9 mouse cellular contexts compared by ENCODE assay signal in genomic region chr11:53351943-53352590, GRCm38 (mm10). TPM values are rescaled to one million over a fixed set of nuclear protein-coding genes. Genes with fewer than 3 reads are reported as not detected.
A peak's percentile ranks its signal among the peaks of the same experiment; 100 is the strongest.
DNase-seq lines count a peak whose midpoint lies in the region; ATAC-seq and TF ChIP-seq lines count a peak whose summit lies in the region.
"Had no signal": no experiment of that assay in that cellular context is flagged by ENCODE, and none has a peak within 500 bp of the region (broad histone marks: within the 10 kb centered on the region; RNA-seq: fewer than 3 reads in every experiment).

No protein-coding gene starts in this region.

- H3K9ac ChIP-seq in heart, adult 2 months (ENCODE audit: low read depth, low read length), result peak overlapping the region; percentile 90
- peak overlapping the region; percentile 99 for H3K9ac ChIP-seq in ES-Bruce4 (ENCODE audit: low read depth, poor library complexity, severe bottlenecking)
- peak overlapping the region; percentile 97 for H3K9ac ChIP-seq in forebrain, embryonic 15.5 days (replicated peaks)
- peak overlapping the region; percentile 95 for H3K9ac ChIP-seq in liver, embryonic 12.5 days
- H3K9ac ChIP-seq in stomach, embryonic 16.5 days (ENCODE audit: low read length), result peak overlapping the region; percentile 98

- no peak for TF ChIP-seq POLR2A in heart, adult 2 months (IDR thresholded peaks at IDR 0.05; ENCODE audit: insufficient read depth, low read depth, low read length)
- TF ChIP-seq POLR2A in ES-Bruce4 (IDR thresholded peaks at IDR 0.05; ENCODE audit: insufficient read depth, low read length), result no peak

- TF ChIP-seq EP300 in heart, adult 2 months (IDR thresholded peaks at IDR 0.05; ENCODE audit: insufficient read depth, low read depth, low read length), result no peak
- TF ChIP-seq EP300 in ES-Bruce4 (IDR thresholded peaks at IDR 0.05; ENCODE audit: insufficient read depth, low read depth, low read length), result no peak

- no peaks in the 10 kb centered on the region for H3K27me3 ChIP-seq in heart, adult 2 months (ENCODE audit: control insufficient read depth, insufficient read depth, low read length)
- H3K27me3 ChIP-seq in ES-Bruce4 (ENCODE audit: control insufficient read depth, insufficient read depth, low read length, poor library complexity, severe bottlenecking), result no peaks in the 10 kb centered on the region
- H3K27me3 ChIP-seq in forebrain, embryonic 15.5 days, result no peaks in the 10 kb centered on the region
- no peaks in the 10 kb centered on the region; the same call in 1 of the 2 replicates for H3K27me3 ChIP-seq in liver, embryonic 12.5 days (replicated peaks)
- no peaks in the 10 kb centered on the region for H3K27me3 ChIP-seq in stomach, embryonic 16.5 days (ENCODE audit: control insufficient read depth, insufficient read depth, low read length)
- H3K27me3 ChIP-seq: Patski had no signal

- no peak for ATAC-seq in forebrain, embryonic 15.5 days (replicated peaks)
- no peak for ATAC-seq in liver, embryonic 12.5 days
- no peak for ATAC-seq in stomach, embryonic 16.5 days (ENCODE audit: insufficient read depth, low FRiP score)

- H3K79me2 ChIP-seq in heart, adult 2 months (replicated peaks; ENCODE audit: control insufficient read depth, insufficient read depth, low read length), result peaks cover 1% of the 10 kb centered on the region; the same call in 1 of the 2 replicates

- H3K4me1 ChIP-seq in heart, adult 2 months (ENCODE audit: control insufficient read depth, insufficient read depth, low read length), result peaks cover 2% of the 10 kb centered on the region; the same call in 1 of the 2 replicates
- no peaks in the 10 kb centered on the region for H3K4me1 ChIP-seq in ES-Bruce4 (ENCODE audit: control insufficient read depth, insufficient read depth, low read length)
- peaks cover 22% of the 10 kb centered on the region for H3K4me1 ChIP-seq in forebrain, embryonic 15.5 days
- peaks cover 30% of the 10 kb centered on the region for H3K4me1 ChIP-seq in liver, embryonic 12.5 days
- H3K4me1 ChIP-seq in stomach, embryonic 16.5 days (ENCODE audit: control insufficient read depth, insufficient read depth, low read length), result peaks cover 5% of the 10 kb centered on the region

- intact Hi-C loops in heart, adult 2 months (cut with DNase I), result loop anchor here (1.0 kb wide), 1 partner anchor 52 kb away; the partner anchor contains the start of gene Hspa4
- intact Hi-C loops in heart, postnatal 14 days (cut with DNase I), result loop anchor here (1.0 kb wide), 1 partner anchor 52 kb away; the partner anchor contains the start of gene Hspa4

- no peak for TF ChIP-seq CTCF in heart, adult 2 months (IDR thresholded peaks at IDR 0.05)
- TF ChIP-seq CTCF in ES-Bruce4 (IDR thresholded peaks at IDR 0.05; ENCODE audit: low read depth, low read length), result no peak

- 4% methylated on average over 14 of the region's 14 CpGs for WGBS in heart, adult 2 months
- under 1% methylated on average over 14 of the region's 14 CpGs for WGBS in forebrain, embryonic 15.5 days
- WGBS in liver, embryonic 12.5 days (ENCODE audit: insufficient replicate concordance), result 9% methylated on average over 14 of the region's 14 CpGs
- 3% methylated on average over 14 of the region's 14 CpGs for WGBS in stomach, embryonic 16.5 days

- peaks cover 14% of the 10 kb centered on the region for H3K36me3 ChIP-seq in heart, adult 2 months (ENCODE audit: control insufficient read depth, insufficient read depth, low read length)
- H3K36me3 ChIP-seq in ES-Bruce4 (ENCODE audit: control insufficient read depth, insufficient read depth, low read length, poor library complexity, severe bottlenecking), result no peaks in the 10 kb centered on the region; the same call in 1 of the 2 replicates
- no peaks in the 10 kb centered on the region for H3K36me3 ChIP-seq in forebrain, embryonic 15.5 days
- peaks cover 12% of the 10 kb centered on the region; the same call in 1 of the 2 replicates for H3K36me3 ChIP-seq in liver, embryonic 12.5 days
- H3K36me3 ChIP-seq in stomach, embryonic 16.5 days (ENCODE audit: control insufficient read depth, insufficient read depth, low read length), result no peaks in the 10 kb centered on the region

- H3K9me3 ChIP-seq in ES-Bruce4 (replicated peaks; ENCODE audit: control insufficient read depth, insufficient read depth, low read length, poor library complexity, severe bottlenecking), result no peaks in the 10 kb centered on the region
- H3K9me3 ChIP-seq in forebrain, embryonic 15.5 days, result no peaks in the 10 kb centered on the region
- H3K9me3 ChIP-seq in liver, embryonic 12.5 days (replicated peaks), result no peaks in the 10 kb centered on the region
- H3K9me3 ChIP-seq in stomach, embryonic 16.5 days (replicated peaks; ENCODE audit: control insufficient read depth, low read length), result no peaks in the 10 kb centered on the region

- no peak for DNase-seq in heart, adult 2 months
- no peak for DNase-seq in heart, postnatal 14 days
- DNase-seq in gastrocnemius, postnatal 25 days, result no peak
- no peak for DNase-seq in adrenal gland, postnatal 14 days

- H3K4me2 ChIP-seq in forebrain, embryonic 15.5 days (replicated peaks), result peak overlapping the region; percentile 67
- peak overlapping the region; percentile 96 for H3K4me2 ChIP-seq in liver, embryonic 12.5 days
- peak overlapping the region; percentile 77 for H3K4me2 ChIP-seq in stomach, embryonic 16.5 days (ENCODE audit: low read depth, low read length)

- H3K4me3 ChIP-seq in heart, adult 2 months, result peak overlapping the region; percentile 65
- H3K4me3 ChIP-seq in ES-Bruce4 (ENCODE audit: low read depth, low read length), result peak overlapping the region; percentile 98
- H3K4me3 ChIP-seq in forebrain, embryonic 15.5 days, result peak overlapping the region; percentile 90
- H3K4me3 ChIP-seq in liver, embryonic 12.5 days, result peak overlapping the region; percentile 90
- peak overlapping the region; percentile 95 for H3K4me3 ChIP-seq in stomach, embryonic 16.5 days (replicated peaks; ENCODE audit: low read length)

- peak overlapping the region; percentile 98 for H3K27ac ChIP-seq in heart, adult 2 months
- peak overlapping the region; percentile 96 for H3K27ac ChIP-seq in ES-Bruce4 (ENCODE audit: insufficient read depth, low read length)
- H3K27ac ChIP-seq in forebrain, embryonic 15.5 days (replicated peaks), result peak overlapping the region; percentile 98
- H3K27ac ChIP-seq in liver, embryonic 12.5 days, result peak overlapping the region; percentile 97
- H3K27ac ChIP-seq in stomach, embryonic 16.5 days (ENCODE audit: low read length), result peak overlapping the region; percentile 98

RNA-seq across cellular contexts. Expression of gene Aff4, which starts 1.4 kb away (rescaled TPM):
- total RNA-seq in heart, adult 2 months (2021), result 10 to 100 TPM; 77.3 to 80.0 TPM
- 13.7 and 29.5 TPM in 2 replicates for polyA plus RNA-seq in heart, adult 2 months (2012; rRNA removed)
- 100 to 1,000 TPM in 1 of 2 experiments, 10 to 100 TPM in 1; 97.5 to 109 TPM for total RNA-seq in heart, postnatal 14 days (2021)
- polyA plus RNA-seq in ES-Bruce4 (2011; ENCODE audit: insufficient read depth, insufficient read length, low read depth, missing spikeins), result 298 and 314 TPM in 2 replicates
- 60.9 and 70.8 TPM in 2 replicates for polyA plus RNA-seq in forebrain, embryonic 15.5 days (2015; fragmentation: Nextera tagmentation; extraction: Ambion mirVana)
- 18.8 and 19.8 TPM in 2 replicates for polyA plus RNA-seq in liver, embryonic 12.5 days (2016; fragmentation: Nextera tagmentation; extraction: Ambion mirVana)
- polyA plus RNA-seq in stomach, embryonic 16.5 days (2015; fragmentation: Nextera tagmentation; extraction: Ambion mirVana), result 20.5 and 21.1 TPM in 2 replicates
- total RNA-seq in gastrocnemius, postnatal 25 days (2021), result 10 to 100 TPM; 76.4 to 89.1 TPM
- 168 and 172 TPM in 2 replicates for total RNA-seq in adrenal gland, postnatal 14 days (2021)

RNA-seq across cellular contexts. Expression of gene Zcchc10, which starts 27.6 kb away (rescaled TPM):
- total RNA-seq in heart, adult 2 months (2021), result 1 to 10 TPM; 5.9 to 7.9 TPM
- 3.8 and 4.1 TPM in 2 replicates for polyA plus RNA-seq in heart, adult 2 months (2012; rRNA removed)
- total RNA-seq in heart, postnatal 14 days (2021), result 1 to 10 TPM; 6.1 to 7.4 TPM
- polyA plus RNA-seq in ES-Bruce4 (2011; ENCODE audit: insufficient read depth, insufficient read length, low read depth, missing spikeins), result 30.7 and 30.8 TPM in 2 replicates
- 13.6 and 15.2 TPM in 2 replicates for polyA plus RNA-seq in forebrain, embryonic 15.5 days (2015; fragmentation: Nextera tagmentation; extraction: Ambion mirVana)
- polyA plus RNA-seq in liver, embryonic 12.5 days (2016; fragmentation: Nextera tagmentation; extraction: Ambion mirVana), result 18.3 and 19.8 TPM in 2 replicates
- 18.7 and 19.5 TPM in 2 replicates for polyA plus RNA-seq in stomach, embryonic 16.5 days (2015; fragmentation: Nextera tagmentation; extraction: Ambion mirVana)
- 10 to 100 TPM in 1 of 2 experiments, 1 to 10 TPM in 1; 7.8 to 10.1 TPM for total RNA-seq in gastrocnemius, postnatal 25 days (2021)
- 10.6 and 11.8 TPM in 2 replicates for total RNA-seq in adrenal gland, postnatal 14 days (2021)

RNA-seq across cellular contexts. Expression of gene Hspa4, which starts 51.8 kb away (rescaled TPM):
- 100 to 1,000 TPM; 109 to 126 TPM for total RNA-seq in heart, adult 2 months (2021)
- polyA plus RNA-seq in heart, adult 2 months (2012; rRNA removed), result 19.2 and 39.7 TPM in 2 replicates
- total RNA-seq in heart, postnatal 14 days (2021), result 100 to 1,000 TPM; 117 to 124 TPM
- 545 and 634 TPM in 2 replicates for polyA plus RNA-seq in ES-Bruce4 (2011; ENCODE audit: insufficient read depth, insufficient read length, low read depth, missing spikeins)
- polyA plus RNA-seq in forebrain, embryonic 15.5 days (2015; fragmentation: Nextera tagmentation; extraction: Ambion mirVana), result 51.8 and 54.7 TPM in 2 replicates
- polyA plus RNA-seq in liver, embryonic 12.5 days (2016; fragmentation: Nextera tagmentation; extraction: Ambion mirVana), result 101 and 103 TPM in 2 replicates
- 67.9 and 69.2 TPM in 2 replicates for polyA plus RNA-seq in stomach, embryonic 16.5 days (2015; fragmentation: Nextera tagmentation; extraction: Ambion mirVana)
- 10 to 100 TPM; 86.5 to 89.0 TPM for total RNA-seq in gastrocnemius, postnatal 25 days (2021)
- 174 and 183 TPM in 2 replicates for total RNA-seq in adrenal gland, postnatal 14 days (2021)
